Mouse (Mus musculus): ENCODE measurements around the gene Snrpd3.

GRCm38 (mm10) chr10:75484066-75484465, 33.3 kb upstream of the Snrpd3 start:
- TF ChIP-seq CTCF (IDR thresholded peaks at IDR 0.05; ENCODE audit: low read depth) = no peak
- no peak for TF ChIP-seq EP300 (IDR thresholded peaks at IDR 0.05; ENCODE audit: low read depth)

All from liver, postnatal 0 days (tissue).